9 mouse cellular contexts compared by ENCODE assay signal in the genomic region with DNA sequence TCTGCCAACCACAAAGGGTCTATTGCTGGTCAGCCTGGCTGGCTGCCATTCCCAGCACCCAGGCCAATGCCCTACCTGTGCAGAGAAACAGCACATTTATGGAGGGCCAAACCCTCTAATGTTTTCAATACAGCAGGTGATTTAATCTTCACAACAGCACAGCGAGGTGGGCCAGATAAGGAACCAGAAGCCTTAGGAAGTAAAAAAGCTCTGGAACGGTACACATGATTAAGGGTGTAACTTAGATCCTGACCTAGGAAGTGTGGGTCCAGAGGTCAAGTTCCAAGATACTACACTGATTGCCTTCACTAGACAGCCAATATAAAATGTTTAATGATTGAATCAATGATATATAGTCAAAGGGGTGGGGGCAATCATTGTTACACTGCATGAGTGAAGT. TPM values are rescaled to one million over a fixed set of nuclear protein-coding genes. Genes with fewer than 3 reads are reported as not detected.
"Had no signal": no experiment of that assay in that cellular context is flagged by ENCODE, and none has a peak within 500 bp of the region (broad histone marks: within the 10 kb centered on the region; RNA-seq: fewer than 3 reads in every experiment).

No protein-coding gene starts in this region.

RNA-seq across cellular contexts. Expression of a gene that starts 8.5 kb away (rescaled TPM):
- polyA plus RNA-seq: neural tube, embryonic 13.5 days; neural tube, embryonic 14.5 days; neural tube, embryonic 15.5 days; stomach, embryonic 14.5 days; stomach, embryonic 15.5 days; stomach, postnatal 0 days; thymus, postnatal 0 days; urinary bladder, adult 2 months had no signal

RNA-seq across cellular contexts. Expression of a gene that starts 17.6 kb away (rescaled TPM):
- polyA plus RNA-seq: neural tube, embryonic 13.5 days; neural tube, embryonic 14.5 days; neural tube, embryonic 15.5 days; stomach, embryonic 14.5 days; stomach, embryonic 15.5 days; stomach, embryonic 16.5 days; stomach, postnatal 0 days; thymus, postnatal 0 days; urinary bladder, adult 2 months had no signal
